Mouse (Mus musculus): ENCODE results near the gene Sh3bp1.

Sh3bp1 gene

GRCm38 (mm10) chr15:78899740-78900584 lies at the start of gene Sh3bp1:
Sh3bp1 (plus strand) TSS chr15:78899768.
- peak; percentile 77 for DNase-seq (ENCODE audit: low spot score)

- DNase-seq (ENCODE audit: low spot score) = no peak
These were observed 49.3 kb upstream of the Sh3bp1 start for GRCm38 (mm10) chr15:78850059-78850824.

- no peak for DNase-seq (ENCODE audit: low spot score)
These were observed 48.6 kb upstream of the Sh3bp1 start for GRCm38 (mm10) chr15:78850944-78851343.

GRCm38 (mm10) chr15:78851505-78852153 lies 47.9 kb upstream of the Sh3bp1 start:
- peak; percentile 94 for DNase-seq (ENCODE audit: low spot score)

- DNase-seq (ENCODE audit: low spot score) = no peak
These were observed 44.1 kb upstream of the Sh3bp1 start, which contains the start of gene Lgals2 for GRCm38 (mm10) chr15:78855303-78855965. Lgals2 (minus strand) TSS chr15:78855529.

GRCm38 (mm10) chr15:78857009-78857408 lies 42.6 kb upstream of the Sh3bp1 start:
- DNase-seq (ENCODE audit: low spot score) = peak; percentile 60

GRCm38 (mm10) chr15:78859311-78859710 lies 40.3 kb upstream of the Sh3bp1 start:
- DNase-seq (ENCODE audit: low spot score) = no peak

- no peak for DNase-seq (ENCODE audit: low spot score)
These were observed 39.9 kb upstream of the Sh3bp1 start for GRCm38 (mm10) chr15:78859714-78860113.

GRCm38 (mm10) chr15:78862280-78862679 lies 37.3 kb upstream of the Sh3bp1 start:
- DNase-seq (ENCODE audit: low spot score) = no peak

GRCm38 (mm10) chr15:78863154-78863553 lies 36.4 kb upstream of the Sh3bp1 start:
- DNase-seq (ENCODE audit: low spot score) = no peak

- no peak for DNase-seq (ENCODE audit: low spot score)
These were observed 35.7 kb upstream of the Sh3bp1 start for GRCm38 (mm10) chr15:78863852-78864253.

- DNase-seq (ENCODE audit: low spot score) = peak; percentile 38
These were observed 31.2 kb upstream of the Sh3bp1 start for GRCm38 (mm10) chr15:78868398-78868797.

GRCm38 (mm10) chr15:78868826-78869233 lies 30.7 kb upstream of the Sh3bp1 start:
- no peak for DNase-seq (ENCODE audit: low spot score)

- no peak for DNase-seq (ENCODE audit: low spot score)
These were observed 29.8 kb upstream of the Sh3bp1 start for GRCm38 (mm10) chr15:78869775-78870174.

GRCm38 (mm10) chr15:78872021-78872608 lies 27.5 kb upstream of the Sh3bp1 start:
- DNase-seq (ENCODE audit: low spot score) = no peak

- no peak for DNase-seq (ENCODE audit: low spot score)
These were observed 25.6 kb upstream of the Sh3bp1 start for GRCm38 (mm10) chr15:78873803-78874435.

GRCm38 (mm10) chr15:78874989-78875388 lies 24.6 kb upstream of the Sh3bp1 start:
- no peak for DNase-seq (ENCODE audit: low spot score)

- no peak for DNase-seq (ENCODE audit: low spot score)
These were observed 24.0 kb upstream of the Sh3bp1 start for GRCm38 (mm10) chr15:78875537-78875936.

GRCm38 (mm10) chr15:78876258-78876696 lies 23.3 kb upstream of the Sh3bp1 start:
- peak; percentile 94 for DNase-seq (ENCODE audit: low spot score)

- DNase-seq (ENCODE audit: low spot score) = peak; percentile 94
These were observed 22.4 kb upstream of the Sh3bp1 start, which contains the start of gene Gga1 for GRCm38 (mm10) chr15:78876991-78877809. Gga1 (plus strand) TSS chr15:78877190.
